Mouse (Mus musculus) megakaryocyte progenitor cell, adult 5-6 weeks (primary cell): Measurements from ENCODE around the gene Sohlh1. TPM values are rescaled to one million over a fixed set of nuclear protein-coding genes. Genes with fewer than 3 reads are reported as not detected.

Experiments used
- ATAC-seq: replicated peaks from 2 replicates; pipeline ENCODE4 v1.8.0; 2016; ENCODE audit warnings: mild to moderate bottlenecking, moderate TSS enrichment, inconsistent platforms; ENCODE audit not compliant: poor library complexity
- total RNA-seq, 2 experiments: library from RNA; stranded (forward) in 1 of 2; stranded (reverse) in 1 of 2; fragments of 157-497, 149-512 nt in 1 of 2; fragments of 200-1000 nt in 1 of 2; gene quantifications; 2 replicates each; pipeline versions ENCODE4 v1.2.3 to v1.2.4; 2015 to 2017

Sohlh1 gene
- not detected in 2 replicates for total RNA-seq (2015)
- not detected in 2 replicates for total RNA-seq (2017)

DNA sequence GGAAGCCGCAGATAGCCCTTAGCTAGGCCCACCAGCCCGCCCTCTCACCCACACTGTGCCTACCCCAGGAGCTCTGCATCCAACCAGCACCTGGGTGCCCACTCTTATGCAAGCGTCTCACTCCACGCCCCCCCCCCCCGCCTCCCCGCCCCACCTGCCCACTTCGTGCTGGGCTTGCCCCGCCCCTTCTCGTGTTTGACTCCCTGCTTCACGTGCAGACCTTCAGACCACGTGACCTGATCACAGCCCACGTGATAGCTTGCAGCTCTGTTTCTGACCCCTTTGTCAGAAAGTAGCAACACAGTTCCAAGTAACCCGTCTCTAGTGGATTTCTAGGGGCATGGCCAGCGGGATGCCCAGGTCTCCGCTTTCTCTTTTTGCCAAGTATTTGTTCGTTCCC lies at the start of gene Sohlh1:
Gene Sohlh1, minus strand, starts transcription at position 23 of the 400 bp plus-strand sequence.
- no peak for ATAC-seq

- ATAC-seq: peak; percentile 83
These were observed 45.4 kb upstream of the Sohlh1 start for GRCm38 (mm10) chr2:25892440-25892839.

GRCm38 (mm10) chr2:25888144-25888543 lies 41.1 kb upstream of the Sohlh1 start:
- ATAC-seq: no peak

DNA sequence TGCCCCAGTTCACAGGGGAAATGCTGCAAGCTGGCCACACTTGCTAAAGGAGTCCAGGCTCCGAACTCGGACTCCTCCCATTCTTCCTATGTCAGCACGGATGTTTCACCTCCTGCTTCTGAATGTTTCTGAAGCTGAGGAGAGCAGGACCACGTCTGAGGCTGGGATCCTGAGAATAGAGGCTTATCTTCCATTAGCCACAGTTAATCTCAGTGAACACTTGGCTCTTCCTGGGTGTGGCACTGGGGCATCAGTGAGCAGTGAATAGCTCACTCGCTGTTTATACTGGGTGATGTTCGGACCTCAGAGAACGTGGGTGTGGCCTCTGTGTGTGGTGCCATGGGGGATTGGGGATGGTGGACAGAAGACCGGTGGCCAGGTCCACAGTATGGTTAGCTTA lies 40.2 kb upstream of the Sohlh1 start:
- ATAC-seq: 0 out of 2 replicates have a peak, but pooled peaks have one; percentile 20

GRCm38 (mm10) chr2:25884756-25885155 lies 37.7 kb upstream of the Sohlh1 start:
- no peak for ATAC-seq

GRCm38 (mm10) chr2:25882276-25882675 lies 35.2 kb upstream of the Sohlh1 start:
- no peak for ATAC-seq

- ATAC-seq: no peak
These were observed 32.0 kb upstream of the Sohlh1 start for GRCm38 (mm10) chr2:25879061-25879460.

GRCm38 (mm10) chr2:25878516-25878915 lies 31.5 kb upstream of the Sohlh1 start:
- no peak for ATAC-seq

DNA sequence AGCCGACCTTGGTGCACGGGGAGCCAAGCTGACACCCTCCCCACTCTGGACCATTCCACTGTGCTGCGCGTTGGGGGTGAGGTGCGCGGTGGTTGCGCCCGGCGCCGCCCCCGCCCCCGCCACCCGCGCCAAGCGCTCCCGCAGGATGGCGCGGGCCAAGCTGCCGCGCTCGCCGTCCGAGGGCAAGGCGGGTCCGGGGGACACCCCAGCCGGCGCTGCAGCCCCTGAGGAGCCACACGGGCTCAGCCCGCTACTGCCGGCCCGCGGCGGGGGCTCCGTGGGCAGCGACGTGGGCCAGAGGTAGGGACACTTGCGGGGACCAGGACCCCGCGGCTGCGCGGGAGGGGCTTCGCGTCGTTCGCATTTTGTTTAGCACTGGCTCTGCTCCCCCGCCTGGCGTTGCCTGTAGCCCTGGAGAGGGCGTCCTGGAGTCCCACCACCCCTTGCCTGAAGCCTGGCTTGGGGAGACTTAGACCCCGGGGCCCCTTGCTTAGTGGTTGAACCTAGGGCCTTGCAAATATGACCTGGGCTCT lies 30.8 kb upstream of the Sohlh1 start:
- ATAC-seq: no peak

DNA sequence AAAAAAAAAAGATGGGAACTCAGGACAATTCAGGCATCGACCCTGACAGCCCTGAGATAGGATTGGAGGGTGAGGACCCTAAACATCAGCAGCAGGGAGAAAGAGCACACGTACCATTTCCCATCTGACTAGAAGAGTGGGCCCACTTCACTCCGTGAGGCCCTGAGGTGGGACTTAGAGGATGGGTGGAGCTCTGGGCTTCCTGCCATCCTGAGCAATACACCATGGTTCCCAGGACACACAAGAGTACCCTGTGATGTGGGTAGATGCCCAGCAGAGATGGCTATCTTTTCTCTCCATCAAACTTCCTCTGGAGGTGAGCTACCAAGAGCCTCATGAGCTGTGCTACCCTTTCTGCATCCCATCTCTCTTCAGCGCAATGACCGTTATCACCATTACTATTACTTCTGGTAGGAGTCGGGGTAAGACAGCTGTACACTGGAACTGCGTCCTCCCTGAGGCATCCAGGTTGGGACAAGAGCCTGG lies 30.2 kb upstream of the Sohlh1 start:
- ATAC-seq: no peak

DNA sequence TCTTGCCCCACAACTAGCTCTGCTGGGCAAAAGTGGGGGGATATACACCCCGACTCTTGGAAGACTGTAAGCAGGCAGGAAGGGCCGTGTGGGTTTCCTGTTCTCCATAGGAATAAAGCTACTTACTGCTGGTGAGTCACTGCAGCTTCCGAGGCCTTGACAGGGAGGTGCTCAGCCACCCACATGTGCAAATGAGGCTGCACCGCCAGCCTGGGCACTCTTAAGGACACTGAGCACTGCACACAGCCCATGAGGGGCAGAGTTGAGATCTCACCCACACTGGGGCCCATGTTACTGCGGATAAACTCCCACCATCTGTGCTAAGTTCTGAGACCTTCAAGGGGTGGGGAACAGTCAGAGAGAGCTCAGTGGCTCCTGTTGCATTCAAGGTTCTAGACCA lies 19.6 kb upstream of the Sohlh1 start:
- ATAC-seq: no peak

GRCm38 (mm10) chr2:25865412-25865811 lies 18.4 kb upstream of the Sohlh1 start:
- no peak for ATAC-seq

DNA sequence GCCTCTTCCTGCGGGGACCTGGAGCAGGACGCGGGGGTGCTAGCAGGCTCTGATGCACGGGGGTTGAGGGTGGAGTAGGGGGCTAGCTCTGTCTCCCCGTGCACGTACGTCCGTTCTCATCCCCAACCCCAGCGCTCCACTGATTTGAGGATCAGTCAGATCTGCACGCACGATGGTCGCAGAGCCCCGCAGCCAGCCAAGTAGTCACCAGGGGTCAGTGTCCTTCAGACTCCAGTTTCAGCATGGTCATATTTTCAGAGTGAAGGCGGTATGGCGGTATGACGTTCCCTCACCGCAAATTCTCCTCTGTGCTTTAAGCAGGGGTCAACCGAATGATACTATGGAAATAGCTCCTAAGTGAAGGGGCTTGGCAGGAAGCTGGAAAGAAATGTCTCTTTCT lies 17.2 kb upstream of the Sohlh1 start:
- no peak for ATAC-seq

DNA sequence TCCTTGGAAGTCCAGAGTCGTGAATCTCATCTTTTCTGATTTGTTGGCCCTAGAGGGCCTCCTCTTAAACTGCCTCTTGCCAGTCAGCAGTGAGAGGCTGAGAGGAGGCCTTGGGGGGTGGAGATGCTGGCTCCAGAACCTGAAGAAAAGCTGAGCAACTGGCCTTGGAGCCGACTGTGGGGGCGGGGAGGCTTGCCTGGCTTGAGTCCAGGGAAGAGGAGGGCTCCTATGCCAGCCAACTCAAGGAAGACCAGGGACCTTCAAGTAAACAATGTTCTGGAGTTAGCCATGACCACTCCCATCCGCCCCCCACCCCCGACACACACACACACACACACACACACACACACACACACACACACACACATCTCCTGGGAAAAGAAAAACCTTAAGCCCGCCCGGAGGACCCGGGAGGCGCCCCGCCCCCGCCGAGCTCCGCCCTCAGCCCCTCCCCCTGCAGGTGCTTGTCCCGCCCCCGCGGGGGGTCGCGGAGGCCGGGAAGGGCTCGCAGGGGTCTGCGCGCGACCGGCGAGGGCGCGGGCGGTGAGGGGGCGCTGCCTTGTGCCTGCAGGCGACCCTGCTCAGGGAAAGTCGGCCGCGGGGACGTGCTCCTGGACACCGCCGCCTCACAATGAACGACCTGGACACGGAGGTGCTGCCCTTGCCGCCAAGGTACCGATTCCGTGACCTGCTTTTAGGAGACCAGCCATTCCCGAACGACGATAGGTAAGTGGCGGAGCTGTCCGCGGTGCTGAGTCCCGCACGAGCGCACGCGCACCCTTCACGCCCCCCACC lies 16.5 kb upstream of the Sohlh1 start, which contains the start of gene Kcnt1:
Gene Kcnt1, plus strand, starts transcription at position 398 of the 795 bp plus-strand sequence.
- ATAC-seq: peak; percentile 31; the same call in 1 of the 2 replicates

DNA sequence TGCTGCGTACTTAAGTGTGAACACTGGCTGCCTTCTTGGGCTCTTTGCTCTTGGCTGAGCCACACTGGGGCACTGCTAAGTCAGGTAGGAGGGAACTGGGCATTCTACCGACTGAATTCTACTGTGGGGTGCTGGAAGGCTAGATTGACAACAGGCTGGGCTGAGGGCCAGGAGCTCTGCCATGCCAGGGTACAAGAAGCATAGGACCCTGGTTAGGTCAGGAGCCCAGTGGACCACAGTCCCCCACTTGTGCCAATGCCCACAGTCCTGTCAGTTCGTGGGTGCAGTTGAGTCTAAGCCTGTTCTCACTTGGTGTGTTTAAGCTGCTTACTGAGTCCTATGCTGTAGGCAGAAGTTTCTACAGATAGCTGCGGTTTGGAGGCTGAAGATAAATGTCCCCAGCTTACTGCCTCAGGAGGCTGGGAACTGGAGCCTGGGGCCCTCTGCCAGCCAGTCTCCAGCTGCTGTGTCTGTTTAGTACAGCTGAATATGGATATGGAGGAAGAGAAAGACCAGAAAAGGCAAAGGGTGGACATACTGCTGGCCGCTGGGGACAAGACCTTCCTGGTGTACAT lies 15.7 kb upstream of the Sohlh1 start:
- ATAC-seq: no peak

DNA sequence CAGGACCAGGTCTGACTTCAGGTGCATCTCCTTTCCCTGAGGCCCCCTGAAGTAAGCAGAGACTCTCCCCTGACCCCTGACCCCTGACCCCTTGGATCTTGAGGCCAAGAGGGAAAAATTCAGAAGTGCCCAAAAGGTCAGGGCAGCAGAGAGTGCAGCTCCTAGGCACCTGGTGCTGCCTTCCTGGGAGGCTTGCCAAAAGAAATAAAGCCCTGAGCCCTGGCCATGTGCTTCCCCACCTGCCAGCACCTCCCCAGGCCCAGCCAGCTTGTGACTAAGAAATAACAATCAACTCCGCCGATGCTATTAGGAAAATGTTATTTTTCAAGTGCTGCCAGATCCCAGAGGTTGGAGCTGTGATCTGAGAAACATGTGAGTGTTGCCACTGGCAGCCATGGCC lies 15.0 kb upstream of the Sohlh1 start:
- no peak for ATAC-seq

- ATAC-seq: no peak
These were observed 12.8 kb upstream of the Sohlh1 start for GRCm38 (mm10) chr2:25859891-25860290.

GRCm38 (mm10) chr2:25853998-25854397 lies 7.0 kb upstream of the Sohlh1 start:
- ATAC-seq: no peak

GRCm38 (mm10) chr2:25852626-25853025 lies 5.6 kb upstream of the Sohlh1 start:
- ATAC-seq: peak; percentile 86

DNA sequence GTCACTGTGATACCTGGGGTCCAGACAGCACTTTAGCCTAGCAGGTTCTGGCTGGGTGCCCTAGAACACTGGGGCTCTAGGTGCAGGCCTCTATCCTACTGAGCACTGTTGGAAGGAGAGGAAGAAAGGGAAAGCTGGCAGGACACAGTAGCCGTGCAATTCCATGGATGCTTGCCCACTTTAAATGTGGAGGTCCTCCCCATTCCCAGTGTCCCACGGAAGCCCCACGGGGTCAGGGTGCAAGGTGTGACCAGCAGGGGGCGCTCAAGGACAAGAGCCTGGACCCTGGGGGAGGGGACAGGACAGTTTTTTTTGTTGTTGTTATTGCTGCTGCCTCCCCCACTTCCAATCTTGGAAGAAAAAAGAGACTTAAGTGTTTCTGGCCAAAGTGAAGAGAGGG lies 3.3 kb upstream of the Sohlh1 start:
- ATAC-seq: peak; percentile 64

GRCm38 (mm10) chr2:25846516-25846915 lies 532 bp downstream of the Sohlh1 start:
- no peak for ATAC-seq

DNA sequence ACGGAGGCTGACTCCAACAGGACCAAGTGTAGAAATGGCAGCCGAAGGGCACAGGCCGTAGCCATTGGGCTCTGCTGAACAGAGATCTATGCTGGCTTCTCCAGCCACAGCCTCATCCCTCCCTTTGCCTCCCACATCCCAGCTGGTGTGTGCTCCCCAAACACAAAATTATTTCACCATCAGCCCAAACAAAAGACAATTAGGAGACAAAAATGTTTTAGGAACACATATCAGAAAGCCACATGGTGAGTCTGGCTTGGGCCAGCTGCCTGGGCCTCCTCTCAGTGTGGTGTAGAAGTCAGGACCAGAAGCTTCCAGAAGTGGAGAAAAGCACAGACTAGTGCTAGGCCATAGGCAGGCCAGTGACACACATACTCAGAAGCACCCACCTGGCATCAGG lies 3.0 kb downstream of the Sohlh1 start:
- ATAC-seq: no peak
